Mouse (Mus musculus) MEL (cell line): ENCODE results near the gene Cort. TPM values are rescaled to one million over a fixed set of nuclear protein-coding genes. Genes with fewer than 3 reads are reported as not detected.

Experiments
- DNase-seq: peaks from one replicate; pipeline ENCODE4 v3.0.0; 2011; ENCODE audit warnings: low read depth, low spot score
- H3K27ac ChIP-seq: 2 replicates; pipeline ENCODE4 v1.5.1; 2012; ENCODE audit warnings: low read depth, mild to moderate bottlenecking, control low read depth, low read length, moderate library complexity; ENCODE audit not compliant: control insufficient read depth
- H3K27me3 ChIP-seq, 2 experiments: fragments of 150-350 bp in 1 of 2; sonication (generic) in 1 of 2; 2 replicates each; pipeline ENCODE4 v1.6.1; 2012; ENCODE audit warnings: low read length in 2 of 2, mild to moderate bottlenecking in 2 of 2, improper control_type of control experiment in 1 of 2, moderate library complexity in 1 of 2; ENCODE audit not compliant: insufficient read depth in 2 of 2, control insufficient read depth in 1 of 2
- H3K36me3 ChIP-seq, 2 experiments: 2 replicates each; pipeline ENCODE4 v1.6.1; 2012 to 2014; ENCODE audit warnings: low read length in 2 of 2, improper control_type of control experiment in 1 of 2, inconsistent platforms in 1 of 2, mild to moderate bottlenecking in 1 of 2; ENCODE audit not compliant: insufficient read depth in 2 of 2, control insufficient read depth in 1 of 2
- H3K4me1 ChIP-seq, 2 experiments: fragments of 150-350 bp in 1 of 2; sonication (generic) in 1 of 2; 2 replicates each; pipeline ENCODE4 v1.6.1; 2012; ENCODE audit warnings: low read length in 2 of 2, improper control_type of control experiment in 1 of 2, mild to moderate bottlenecking in 1 of 2; ENCODE audit not compliant: insufficient read depth in 2 of 2, control insufficient read depth in 1 of 2
- H3K4me3 ChIP-seq, 2 experiments: fragments of 150-350 bp in 1 of 2; sonication (generic) in 1 of 2; 2 replicates each; pipeline ENCODE4 v1.5.1; 2012; ENCODE audit warnings: low read depth in 2 of 2, low read length in 2 of 2, mild to moderate bottlenecking in 2 of 2, moderate library complexity in 2 of 2, control low read depth in 1 of 2, improper control_type of control experiment in 1 of 2; ENCODE audit not compliant: control insufficient read depth in 1 of 2, insufficient read depth in 1 of 2
- H3K79me2 ChIP-seq: 2 replicates; pipeline ENCODE4 v1.6.1; 2012; ENCODE audit warnings: mild to moderate bottlenecking, low read length, moderate library complexity; ENCODE audit not compliant: control insufficient read depth, poor library complexity, insufficient read depth
- H3K9ac ChIP-seq: 2 replicates; pipeline ENCODE4 v1.6.1; 2012; ENCODE audit warnings: low read depth, mild to moderate bottlenecking, control low read depth, low read length, moderate library complexity; ENCODE audit not compliant: control insufficient read depth, poor library complexity, severe bottlenecking
- H3K9me3 ChIP-seq: fragments of 150-350 bp; sonication (generic); replicated peaks from 2 replicates; pipeline ENCODE4 v1.6.1; 2012; ENCODE audit warnings: mild to moderate bottlenecking, low read length, improper control_type of control experiment, moderate library complexity; ENCODE audit not compliant: insufficient read depth
- BHLHE40 ChIP-seq: IDR thresholded peaks from 2 replicates; pipeline ENCODE4 v1.6.1; 2012; ENCODE audit warnings: low read depth, mild to moderate bottlenecking, inconsistent platforms, low read length, improper control_type of control experiment, borderline replicate concordance
- CTCF ChIP-seq, 3 experiments: IDR thresholded peaks in 2 of 3; conservative IDR thresholded peaks in 1 of 3; 2 replicates each; pipeline ENCODE4 v1.5.1; 2011 to 2012; ENCODE audit warnings: low read length in 3 of 3, low read depth in 2 of 3, mild to moderate bottlenecking in 2 of 3, improper control_type of control experiment in 1 of 3, inconsistent platforms in 1 of 3, mixed read lengths in 1 of 3, moderate library complexity in 1 of 3; ENCODE audit not compliant: control insufficient read depth in 1 of 3, insufficient read depth in 1 of 3, poor library complexity in 1 of 3, severe bottlenecking in 1 of 3
- E2F4 ChIP-seq: IDR thresholded peaks from 2 replicates; pipeline ENCODE4 v1.6.1; 2011; ENCODE audit warnings: low read depth, low read length, improper control_type of control experiment, borderline replicate concordance
- ELF1 ChIP-seq: IDR thresholded peaks from 2 replicates; pipeline ENCODE4 v1.6.1; 2014; ENCODE audit warnings: low read depth, mild to moderate bottlenecking, inconsistent platforms, low read length, improper control_type of control experiment, moderate library complexity
- EP300 ChIP-seq, 2 experiments: IDR thresholded peaks; 2 replicates each; pipeline ENCODE4 v1.6.1; 2011; ENCODE audit warnings: improper control_type of control experiment in 2 of 2, low read length in 2 of 2, low read depth in 1 of 2, mild to moderate bottlenecking in 1 of 2
- ETS1 ChIP-seq: IDR thresholded peaks from 2 replicates; pipeline ENCODE4 v1.6.1; 2012; ENCODE audit warnings: low read depth, mild to moderate bottlenecking, inconsistent platforms, low read length, improper control_type of control experiment, moderate library complexity
- GABPA ChIP-seq: IDR thresholded peaks from 2 replicates; pipeline ENCODE4 v1.6.1; 2012; ENCODE audit warnings: low read depth, mild to moderate bottlenecking, inconsistent platforms, low read length, improper control_type of control experiment, moderate library complexity
- HCFC1 ChIP-seq: IDR thresholded peaks from 2 replicates; pipeline ENCODE4 v1.6.1; 2012; ENCODE audit warnings: low read depth, mild to moderate bottlenecking, inconsistent platforms, low read length, improper control_type of control experiment, moderate library complexity
- JUND ChIP-seq: IDR thresholded peaks from 2 replicates; pipeline ENCODE4 v1.6.1; 2011; ENCODE audit warnings: low read depth, mild to moderate bottlenecking, improper control_type of control experiment, low read length
- MAFK ChIP-seq: IDR thresholded peaks from 2 replicates; pipeline ENCODE4 v1.6.1; 2011; ENCODE audit warnings: low read depth, mild to moderate bottlenecking, low read length, improper control_type of control experiment, borderline replicate concordance
- MAX ChIP-seq: IDR thresholded peaks from 2 replicates; pipeline ENCODE4 v1.6.1; 2011; ENCODE audit warnings: low read length, improper control_type of control experiment
- MAZ ChIP-seq: IDR thresholded peaks from 2 replicates; pipeline ENCODE4 v1.6.1; 2012; ENCODE audit warnings: low read depth, mild to moderate bottlenecking, inconsistent platforms, low read length, improper control_type of control experiment
- MEF2A ChIP-seq: IDR thresholded peaks from 2 replicates; pipeline ENCODE4 v1.6.1; 2014; ENCODE audit warnings: low read depth, mild to moderate bottlenecking, inconsistent platforms, low read length, improper control_type of control experiment; ENCODE audit not compliant: poor library complexity, insufficient replicate concordance, severe bottlenecking; ENCODE audit errors: extremely low read depth
- MXI1 ChIP-seq: IDR thresholded peaks from 2 replicates; pipeline ENCODE4 v1.6.1; 2011; ENCODE audit warnings: mild to moderate bottlenecking, low read depth, low read length, improper control_type of control experiment
- NRF1 ChIP-seq: IDR thresholded peaks from 2 replicates; pipeline ENCODE4 v1.6.1; 2014; ENCODE audit warnings: low read depth, mild to moderate bottlenecking, inconsistent platforms, low read length, improper control_type of control experiment, moderate library complexity; ENCODE audit not compliant: poor library complexity, insufficient read depth, severe bottlenecking
- POLR2A ChIP-seq, 2 experiments: IDR thresholded peaks; 2 replicates each; pipeline ENCODE4 v1.6.1; 2011 to 2012; ENCODE audit warnings: low read length in 2 of 2, mild to moderate bottlenecking in 2 of 2, control low read depth in 1 of 2, improper control_type of control experiment in 1 of 2, low read depth in 1 of 2, moderate library complexity in 1 of 2; ENCODE audit not compliant: control insufficient read depth in 1 of 2, insufficient read depth in 1 of 2, poor library complexity in 1 of 2
- POLR2AphosphoS5 ChIP-seq: IDR thresholded peaks from 2 replicates; pipeline ENCODE4 v1.6.1; 2012; ENCODE audit warnings: low read depth, borderline replicate concordance, mild to moderate bottlenecking, inconsistent platforms, low read length, moderate library complexity, mixed read lengths
- SIN3A ChIP-seq: IDR thresholded peaks from 2 replicates; pipeline ENCODE4 v1.6.1; 2012; ENCODE audit warnings: low read length, improper control_type of control experiment, inconsistent platforms
- TBP ChIP-seq: IDR thresholded peaks from 2 replicates; pipeline ENCODE4 v1.8.0; 2011; ENCODE audit warnings: low read depth, low read length, improper control_type of control experiment
- USF1 ChIP-seq: IDR thresholded peaks from 2 replicates; pipeline ENCODE4 v1.6.1; 2014; ENCODE audit warnings: low read depth, mild to moderate bottlenecking, inconsistent platforms, low read length, improper control_type of control experiment, moderate library complexity
- USF2 ChIP-seq, 2 experiments: IDR thresholded peaks; 2 replicates each; pipeline ENCODE4 v1.6.1; 2011 to 2012; ENCODE audit warnings: improper control_type of control experiment in 2 of 2, low read length in 2 of 2, borderline replicate concordance in 1 of 2, inconsistent platforms in 1 of 2, low read depth in 1 of 2, mild to moderate bottlenecking in 1 of 2; ENCODE audit not compliant: insufficient read depth in 1 of 2
- ZMIZ1 ChIP-seq: IDR thresholded peaks from 2 replicates; pipeline ENCODE4 v1.6.1; 2012; ENCODE audit warnings: low read depth, mild to moderate bottlenecking, inconsistent platforms, low read length, improper control_type of control experiment, moderate library complexity
- polyA plus RNA-seq, 2 experiments: library from polyadenylated mRNA; stranded (reverse) in 1 of 2; unstranded in 1 of 2; fragments of >175 nt in 1 of 2; fragments of >200 nt in 1 of 2; gene quantifications; 2 replicates each; pipeline versions ENCODE4 v1.2.1 to v1.2.4; 2012; ENCODE audit warnings: low replicate concordance in 2 of 2, low read depth in 1 of 2; ENCODE audit not compliant: insufficient read length in 2 of 2, insufficient read depth in 1 of 2, missing spikeins in 1 of 2
- total RNA-seq: library from RNA; depleted of rRNA; stranded (reverse); fragments of 300-350 nt; gene quantifications from 2 replicates; pipeline ENCODE4 v1.2.3, GENCODE M21; 2012; rRNA removed

Cort gene
- total RNA-seq (0.39 and 0.62 TPM in 2 replicates), polyA plus RNA-seq (1 to 10 TPM in 1 of 2 experiments, not detected in 1; 2.0 TPM)

- H3K9ac ChIP-seq, result no peak within 1 kb of the TSS
Observed at GRCm38 (mm10) chr4:149126663-149127062, at the start of gene Cort. TSS of gene Cort (minus strand) at chr4:149126763.

GRCm38 (mm10) chr4:149173661-149174060 is 47.1 kb upstream of the Cort start:
- Histone ChIP-seq H3K4me3 (no peak overlapping the region), H3K79me2 (no peaks in the 10 kb centered on the region), H3K9me3 (no peaks in the 10 kb centered on the region), H3K36me3 (peaks cover 0 to 12% of the 10 kb centered on the region in 2 experiments; a peak in 2 of 4 replicates), H3K27ac (no peak overlapping the region), H3K9ac (no peak overlapping the region), H3K4me1 (peaks cover 4 to 13% of the 10 kb centered on the region in 2 experiments; a peak in 3 of 4 replicates), H3K27me3 (no peaks in the 10 kb centered on the region)
- no peak for DNase-seq
- TF ChIP-seq USF1, result no peak
- no peak for TF ChIP-seq MAFK
- no peak for TF ChIP-seq MEF2A
- no peak for TF ChIP-seq USF2 (IDR thresholded peaks at IDR 0.05; ENCODE audit: borderline replicate concordance in 1 of 2, insufficient read depth in 1 of 2, low read depth in 1 of 2, low read length in 2 of 2)
- no peak for TF ChIP-seq ETS1
- no peak for TF ChIP-seq ZMIZ1
- TF ChIP-seq GABPA, result no peak
- TF ChIP-seq CTCF (IDR thresholded peaks at IDR 0.05 in 2 of 3, conservative IDR thresholded peaks at IDR 0.05 in 1 of 3; ENCODE audit: control insufficient read depth in 1 of 3, insufficient read depth in 1 of 3, low read depth in 2 of 3, low read length in 3 of 3, poor library complexity in 1 of 3, severe bottlenecking in 1 of 3), result no peak
- TF ChIP-seq POLR2AphosphoS5, result no peak
- TF ChIP-seq BHLHE40, result no peak
- no peak for TF ChIP-seq MAX
- no peak for TF ChIP-seq MXI1
- TF ChIP-seq E2F4, result no peak
- no peak for TF ChIP-seq POLR2A (IDR thresholded peaks at IDR 0.05; ENCODE audit: control insufficient read depth in 1 of 2, insufficient read depth in 1 of 2, low read depth in 1 of 2, low read length in 2 of 2, poor library complexity in 1 of 2)
- no peak for TF ChIP-seq EP300 (IDR thresholded peaks at IDR 0.05; ENCODE audit: low read depth in 1 of 2, low read length in 2 of 2)
- TF ChIP-seq MAZ, result no peak
- TF ChIP-seq JUND, result no peak
- no peak for TF ChIP-seq SIN3A
- no peak for TF ChIP-seq ELF1

More at GRCm38 (mm10) chr4:149126663-149127062, at the start of gene Cort:
- no peak within 1 kb of the TSS for H3K27ac ChIP-seq
- no peaks in the 10 kb centered on the region for H3K9me3 ChIP-seq
- no peaks in the 10 kb centered on the region for H3K27me3 ChIP-seq
- H3K36me3 ChIP-seq, result no peaks in the 10 kb centered on the region
- TF ChIP-seq BHLHE40 (no peak), TBP (no peak), SIN3A (no peak), MAFK (no peak), NRF1 (no peak), EP300 (IDR thresholded peaks at IDR 0.05; ENCODE audit: low read depth in 1 of 2, low read length in 2 of 2) (no peak), MAX (no peak), HCFC1 (no peak), MAZ (no peak), POLR2A (IDR thresholded peaks at IDR 0.05; ENCODE audit: control insufficient read depth in 1 of 2, insufficient read depth in 1 of 2, low read depth in 1 of 2, low read length in 2 of 2, poor library complexity in 1 of 2) (no peak)
- no peak within 1 kb of the TSS for H3K4me3 ChIP-seq
- H3K79me2 ChIP-seq, result no peaks in the 10 kb centered on the region
- H3K4me1 ChIP-seq, result no peaks in the 10 kb centered on the region
- no peak for DNase-seq
